Mouse (Mus musculus): ENCODE measurements at regions not wholly inside any gene's neighbourhood (a gene's known extent, or its start where the extent isn't known, plus 50 kb on each side); places are given as distances from the start of the nearest gene placed in this dataset.

DNA sequence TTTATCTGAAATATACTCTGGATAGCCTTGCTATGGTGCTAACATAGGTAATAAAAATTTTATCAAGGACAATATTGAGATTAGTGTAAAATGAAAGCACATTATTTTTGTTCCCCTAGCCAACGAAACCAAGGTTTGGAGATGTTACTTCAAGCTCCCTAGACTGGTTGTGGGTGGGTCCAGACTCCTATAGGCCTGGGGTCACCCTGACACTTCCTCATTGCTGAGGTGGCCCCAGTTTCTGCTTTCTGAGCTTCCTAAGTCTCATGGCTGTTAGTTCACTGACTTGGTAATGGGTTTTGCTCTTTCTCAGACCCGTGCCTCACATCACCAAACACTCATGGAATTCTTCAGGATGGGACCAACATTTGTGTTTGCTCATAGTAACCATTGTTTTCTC lies 49.9 kb upstream of the Dkk2 start:
- TF ChIP-seq POLR2A (IDR thresholded peaks at IDR 0.05; ENCODE audit: borderline replicate concordance, extremely low read depth, insufficient read depth, insufficient read length), result no peak

More for the DNA sequence above, 49.9 kb upstream of the Dkk2 start:
- H3K27ac ChIP-seq (replicated peaks; ENCODE audit: low read depth, low read length), result no peak overlapping the region
- H3K4me2 ChIP-seq (replicated peaks; ENCODE audit: low read depth, low read length, severe bottlenecking), result no peak overlapping the region
- DNase-seq (ENCODE audit: low spot score), result no peak
- H3K27me3 ChIP-seq (ENCODE audit: control insufficient read depth, insufficient read depth, low read length), result no peaks in the 10 kb centered on the region
- H3K4me1 ChIP-seq (ENCODE audit: control insufficient read depth, insufficient read depth, low read length), result peaks cover 7% of the 10 kb centered on the region; the same call in 1 of the 2 replicates
- ATAC-seq (ENCODE audit: low FRiP score, low read depth), result no peak
- H3K9ac ChIP-seq (ENCODE audit: low read depth, low read length, severe bottlenecking), result no peak overlapping the region
- H3K36me3 ChIP-seq (ENCODE audit: control insufficient read depth, insufficient read depth, low read length), result no peaks in the 10 kb centered on the region
- WGBS, result 82% methylated on average over 2 of the region's 2 CpGs
- no peak overlapping the region for H3K4me3 ChIP-seq (replicated peaks; ENCODE audit: low read length)
- H3K9me3 ChIP-seq (ENCODE audit: control insufficient read depth, low read length), result no peaks in the 10 kb centered on the region

Data from limb, embryonic 14.5 days (tissue).